Mouse (Mus musculus) forelimb bud, embryonic 11.5 days (tissue): ENCODE data around the gene Hcn4.

Source experiments
- DNase-seq: peaks from one replicate; pipeline ENCODE4 v3.0.0-alpha.2; 2012; ENCODE audit warnings: low read depth, low spot score

Gene Hcn4

GRCm38 (mm10) chr9:58847676-58848075, 24.5 kb downstream of the Hcn4 start:
- no peak for DNase-seq

- DNase-seq, result no peak
Measured at GRCm38 (mm10) chr9:58849576-58850315, 26.5 kb downstream of the Hcn4 start.

GRCm38 (mm10) chr9:58854931-58855330, 31.7 kb downstream of the Hcn4 start:
- no peak for DNase-seq

GRCm38 (mm10) chr9:58859080-58859635, 35.9 kb downstream of the Hcn4 start:
- peak; percentile 19 for DNase-seq

DNA sequence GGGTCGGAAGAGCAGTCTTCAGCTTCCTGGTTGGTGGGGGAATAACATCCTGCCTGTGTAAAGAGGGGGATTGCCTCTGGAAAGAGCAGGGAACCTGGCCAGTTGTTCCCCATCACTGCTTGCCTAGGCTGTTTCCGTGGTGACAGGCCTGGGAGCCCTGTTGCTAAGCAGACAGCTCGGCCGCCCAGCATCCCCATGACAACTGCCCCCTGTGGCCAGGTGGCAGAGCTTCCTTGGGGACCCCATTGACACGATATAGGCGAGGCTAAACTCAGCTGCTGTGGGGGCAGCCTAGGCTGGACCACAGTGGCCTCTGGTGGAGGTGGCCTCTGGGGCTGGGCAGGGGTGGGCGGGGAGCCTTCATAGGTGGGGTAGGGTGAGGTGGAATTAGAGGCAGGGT, 40.6 kb downstream of the Hcn4 start:
- peak; percentile 11 for DNase-seq

DNA sequence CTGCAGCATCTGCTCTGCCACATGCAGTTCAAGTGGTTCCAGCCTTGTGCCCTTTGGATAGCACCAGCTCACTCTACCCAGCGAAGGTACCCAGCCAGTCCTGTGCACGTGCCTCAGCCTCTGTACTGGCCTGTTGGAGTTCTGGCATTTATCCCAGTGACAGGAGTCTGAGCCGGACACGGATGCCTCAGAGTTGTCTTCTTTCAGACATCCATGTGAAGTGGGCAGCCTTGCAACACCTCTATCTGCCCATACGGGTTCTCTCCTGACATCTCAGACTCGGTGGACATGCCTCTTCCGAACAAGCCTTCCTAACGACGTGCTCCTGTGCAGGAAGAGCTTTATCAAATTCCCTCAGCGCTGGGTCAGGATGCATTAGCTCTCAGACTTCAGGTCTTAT, 47.9 kb downstream of the Hcn4 start:
- DNase-seq, result no peak

DNA sequence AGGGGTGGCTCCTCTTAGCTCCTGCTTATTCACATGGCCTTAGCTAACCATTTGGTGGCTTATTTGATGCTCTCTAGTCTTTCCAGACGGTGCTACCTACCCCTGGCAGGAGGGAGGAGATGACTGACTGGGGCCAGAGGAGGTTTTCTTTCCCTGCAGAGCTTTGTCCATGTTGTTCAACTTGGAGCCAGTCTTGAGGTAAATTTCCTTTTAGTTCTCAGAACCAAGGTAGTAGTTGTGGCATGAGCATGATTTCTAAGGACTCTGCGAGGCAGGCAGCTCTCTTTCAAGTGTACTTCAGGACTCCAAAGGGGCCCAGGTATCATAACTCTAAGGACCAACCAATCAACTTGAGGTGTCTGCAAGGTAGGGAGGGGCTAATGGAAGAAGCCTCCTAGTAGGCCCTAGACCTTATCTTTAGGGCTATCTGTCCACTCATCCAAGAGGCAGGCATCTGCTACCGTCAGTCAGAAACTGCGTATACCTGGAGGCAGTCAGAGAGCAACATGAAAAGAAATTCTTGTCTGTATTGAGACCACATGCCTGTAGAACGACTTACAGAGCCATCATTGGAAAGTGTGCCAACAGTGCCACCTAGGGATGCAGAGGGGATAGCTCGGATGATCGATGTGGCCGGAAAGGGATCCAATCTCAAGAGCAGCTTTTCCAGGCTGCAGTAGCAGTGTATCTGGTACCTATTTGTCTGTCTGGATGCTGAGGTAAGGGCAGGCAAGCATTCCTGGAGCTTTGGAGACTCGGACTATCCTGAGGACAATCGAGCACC, 50.5 kb downstream of the Hcn4 start:
- peak; percentile 69 for DNase-seq

DNA sequence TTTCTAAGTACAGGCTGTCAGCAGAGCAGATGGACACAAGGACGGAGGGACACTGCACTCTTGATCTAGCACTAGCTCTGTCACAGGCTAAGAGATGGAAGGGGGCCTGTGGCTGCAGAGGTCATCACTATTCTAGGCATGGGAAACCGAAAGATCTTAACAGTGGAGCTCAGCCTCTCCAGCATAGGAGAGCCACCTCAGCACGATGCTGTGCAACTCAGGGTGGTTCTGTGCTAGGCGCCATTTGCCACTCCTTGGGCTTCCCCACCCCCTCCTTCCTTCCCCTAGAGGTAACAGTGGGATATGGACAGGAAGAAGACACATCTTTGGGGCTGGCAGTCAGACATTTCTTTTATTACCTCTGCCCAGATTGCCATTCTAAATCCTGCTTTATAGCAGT, 51.1 kb downstream of the Hcn4 start:
- no peak for DNase-seq

DNA sequence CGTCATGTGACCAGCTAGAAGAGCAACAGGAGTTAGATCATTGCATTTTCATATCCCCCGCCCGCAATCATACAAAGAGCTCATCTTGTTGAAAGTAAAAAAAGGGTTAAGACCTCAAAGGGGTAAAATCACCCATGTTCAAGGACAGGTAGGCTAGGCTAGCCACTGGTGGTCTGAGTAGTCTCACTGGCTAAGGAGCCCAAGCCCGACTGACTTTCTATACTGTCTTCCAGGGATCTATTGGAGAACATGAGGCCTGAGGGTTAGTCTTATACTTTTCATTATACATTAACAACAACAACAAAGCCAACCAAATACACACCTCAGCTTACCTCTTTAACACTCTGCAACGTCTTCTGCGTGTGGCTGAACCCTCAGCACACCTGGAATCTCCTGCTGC, 52.2 kb downstream of the Hcn4 start:
- DNase-seq, result no peak

DNA sequence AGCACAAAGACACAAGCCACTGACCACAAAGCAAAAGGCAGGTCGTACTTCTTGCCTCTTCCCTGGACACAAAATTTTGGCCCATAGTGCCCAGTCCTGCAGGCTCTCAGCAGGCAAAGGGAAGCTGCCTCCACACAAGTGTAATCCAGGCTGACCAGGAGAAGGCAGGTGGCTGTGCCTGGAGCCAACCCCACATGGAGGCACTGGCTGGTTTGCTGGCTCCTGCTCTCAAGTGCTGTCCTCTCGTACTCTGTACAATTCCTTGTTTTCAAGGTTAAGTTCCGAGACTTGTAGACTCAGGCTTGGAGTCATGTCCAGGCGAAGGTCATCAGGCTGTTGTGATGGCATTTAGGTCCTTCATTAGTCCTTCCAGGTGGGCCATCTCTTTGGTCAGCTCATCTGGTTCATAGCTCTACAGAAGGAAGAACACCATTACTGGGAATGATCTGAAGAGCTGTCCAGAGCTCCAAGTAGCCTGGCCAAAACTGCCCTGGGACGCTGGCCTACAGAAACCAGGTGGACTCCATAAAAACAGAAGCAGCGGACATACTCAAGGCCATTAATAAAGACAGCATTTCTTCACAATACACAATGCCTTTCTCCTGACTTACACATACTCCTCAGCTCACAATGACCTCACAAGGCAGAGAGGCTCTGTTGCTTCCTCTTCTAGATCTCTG, 53.9 kb downstream of the Hcn4 start:
- DNase-seq, result no peak

GRCm38 (mm10) chr9:58879836-58880235, 56.6 kb downstream of the Hcn4 start:
- DNase-seq, result no peak

DNA sequence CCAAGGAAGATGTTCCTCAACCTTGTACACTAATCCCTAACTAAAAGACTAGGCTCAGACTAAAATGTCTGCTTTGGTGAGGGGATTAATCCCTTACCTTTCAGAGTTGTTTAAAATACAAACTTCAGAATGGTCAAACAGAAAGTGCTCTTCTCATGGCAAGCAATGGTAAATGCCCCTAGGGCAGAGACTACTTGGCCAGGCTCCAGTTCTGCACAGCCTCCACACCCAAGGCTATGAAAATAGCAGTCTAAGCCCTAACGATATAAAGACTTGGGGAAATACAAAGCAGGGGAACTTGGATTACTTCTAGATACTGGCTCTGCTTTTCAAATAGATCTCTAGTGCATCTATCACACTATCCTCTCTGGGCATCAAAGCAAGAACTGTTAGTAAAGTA, 59.5 kb downstream of the Hcn4 start:
- no peak for DNase-seq

- no peak for DNase-seq
Measured at GRCm38 (mm10) chr9:58889782-58890448, 66.7 kb downstream of the Hcn4 start.

- no peak for DNase-seq
Measured at GRCm38 (mm10) chr9:58890893-58891292, 67.7 kb downstream of the Hcn4 start.

DNA sequence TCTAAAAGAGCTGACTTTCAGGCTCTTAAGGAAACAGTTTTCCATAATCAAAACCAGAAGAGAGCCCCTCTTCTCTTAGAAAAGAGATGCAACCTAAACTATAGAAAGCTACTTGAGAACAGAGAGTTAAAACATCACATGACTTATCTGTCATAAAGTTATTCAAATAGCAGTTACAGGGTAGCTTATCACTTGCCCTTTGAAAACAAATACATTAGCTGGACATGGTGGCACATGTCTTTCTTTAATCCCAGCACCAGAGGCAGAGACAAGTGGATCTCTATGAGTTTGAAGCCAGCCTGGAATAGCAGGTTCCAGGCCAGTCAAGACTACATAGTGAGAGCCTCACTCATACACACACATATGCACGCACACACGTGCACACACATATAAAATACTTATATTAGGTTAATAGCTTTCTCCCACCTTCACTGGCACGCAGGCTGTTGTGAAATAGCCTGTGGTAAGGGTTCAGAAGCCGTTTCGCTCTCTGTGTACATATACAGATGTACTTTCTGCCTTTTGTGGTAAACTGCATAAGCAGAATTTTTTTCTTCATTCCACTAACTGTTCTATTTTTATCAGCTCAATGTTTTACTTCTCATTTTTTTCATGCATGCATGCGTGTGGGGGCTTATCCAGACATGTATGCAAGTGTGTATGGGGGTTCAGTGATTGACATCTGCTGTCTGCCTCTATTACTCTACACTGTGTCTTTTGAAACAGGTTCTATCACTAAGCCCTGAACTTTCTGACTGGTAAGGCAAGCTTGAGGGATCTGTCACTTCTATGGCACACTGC, 68.8 kb downstream of the Hcn4 start:
- DNase-seq, result no peak

DNA sequence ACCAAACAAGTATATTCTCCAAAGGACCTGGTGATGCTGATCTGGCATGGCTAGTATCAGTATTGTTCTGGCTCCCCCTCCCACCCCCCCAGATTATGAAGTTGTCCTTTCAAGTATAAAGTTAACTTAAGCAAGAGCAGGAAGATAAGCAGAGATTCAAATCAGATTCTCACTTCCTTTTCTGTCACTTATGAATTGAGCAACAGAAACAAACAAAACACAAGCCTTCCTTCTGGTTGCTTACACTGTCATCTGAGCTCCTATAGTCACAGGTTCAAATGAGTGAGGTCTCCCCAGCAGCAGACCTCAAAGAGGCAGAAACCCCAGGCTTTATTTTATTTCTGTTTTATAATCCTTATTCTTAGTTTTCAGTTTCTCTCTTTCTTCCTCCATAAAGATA, 76.4 kb downstream of the Hcn4 start:
- DNase-seq, result no peak

- peak; percentile 66 for DNase-seq
Measured at GRCm38 (mm10) chr9:58902869-58903585, 79.8 kb downstream of the Hcn4 start.
